Mouse (Mus musculus) embryonic facial prominence, embryonic 11.5 days (tissue): ENCODE results near the gene Baz1b. TPM values are rescaled to one million over a fixed set of nuclear protein-coding genes. Genes with fewer than 3 reads are reported as not detected.
A peak's percentile ranks its signal among the peaks of the same experiment; 100 is the strongest.

ENCODE experiments used
- ATAC-seq: fragments of 200-750 bp; cut with Nextera tagmentation; replicated peaks from 2 replicates; pipeline ENCODE4 v1.8.0; 2017; ENCODE audit warnings: low read depth; ENCODE audit not compliant: insufficient number of reproducible peaks, low FRiP score, low TSS enrichment
- DNase-seq: peaks from one replicate; pipeline ENCODE4 v3.0.0-alpha.2; 2015; ENCODE audit warnings: low spot score
- H3K27ac ChIP-seq: fragments of 300-500 bp; sonication (generic); replicated peaks from 2 replicates; pipeline ENCODE4 v1.5.1; 2014; ENCODE audit warnings: mild to moderate bottlenecking, low read depth, low read length, control low read depth
- H3K27me3 ChIP-seq: fragments of 300-500 bp; sonication (generic); 2 replicates; pipeline ENCODE4 v1.6.1; 2014; ENCODE audit warnings: mild to moderate bottlenecking, low read length, moderate library complexity, mixed read lengths; ENCODE audit not compliant: control insufficient read depth, insufficient read depth
- H3K36me3 ChIP-seq: fragments of 300-500 bp; sonication (generic); replicated peaks from 2 replicates; pipeline ENCODE4 v1.6.1; 2014; ENCODE audit warnings: low read depth, mild to moderate bottlenecking, low read length, moderate library complexity, mixed read lengths; ENCODE audit not compliant: control insufficient read depth, insufficient read depth
- H3K4me1 ChIP-seq: fragments of 300-500 bp; sonication (generic); 2 replicates; pipeline ENCODE4 v1.6.1; 2014; ENCODE audit warnings: low read length, mixed read lengths; ENCODE audit not compliant: control insufficient read depth, insufficient read depth
- H3K4me2 ChIP-seq: fragments of 300-500 bp; sonication (generic); 2 replicates; pipeline ENCODE4 v1.6.1; 2014; ENCODE audit warnings: low read depth, mild to moderate bottlenecking, control low read depth, low read length, moderate library complexity
- H3K4me3 ChIP-seq: fragments of 300-500 bp; sonication (generic); 2 replicates; pipeline ENCODE4 v1.5.1; 2014; ENCODE audit warnings: low read depth, low read length, control low read depth
- H3K9ac ChIP-seq: fragments of 300-500 bp; sonication (generic); replicated peaks from 2 replicates; pipeline ENCODE4 v1.6.1; 2014; ENCODE audit warnings: mild to moderate bottlenecking, control low read depth, low read length
- H3K9me3 ChIP-seq: fragments of 300-500 bp; sonication (generic); replicated peaks from 2 replicates; pipeline ENCODE4 v1.6.1; 2016; ENCODE audit warnings: mild to moderate bottlenecking, low read length, inconsistent platforms, mixed read lengths; ENCODE audit not compliant: control insufficient read depth
- WGBS: fragments of 180-500 bp; shearing (Covaris S2); extraction: QIAGEN DNeasy Blood & Tissue Kit; methylation state at CpG from one replicate; pipeline ENCODE4 v1.1.7; 2014; 5-methylcytosine and 5-hydroxymethylcytosine counted together
- polyA plus RNA-seq: library from polyadenylated mRNA; unstranded; fragments of >200 nt; fragmentation: Nextera tagmentation; extraction: Ambion mirVana; gene quantifications from 2 replicates; pipeline ENCODE4 v1.2.1, GENCODE M21; 2014

Baz1b gene
- polyA plus RNA-seq, 1 experiment from 2014 or later: 65.6 TPM

DNA sequence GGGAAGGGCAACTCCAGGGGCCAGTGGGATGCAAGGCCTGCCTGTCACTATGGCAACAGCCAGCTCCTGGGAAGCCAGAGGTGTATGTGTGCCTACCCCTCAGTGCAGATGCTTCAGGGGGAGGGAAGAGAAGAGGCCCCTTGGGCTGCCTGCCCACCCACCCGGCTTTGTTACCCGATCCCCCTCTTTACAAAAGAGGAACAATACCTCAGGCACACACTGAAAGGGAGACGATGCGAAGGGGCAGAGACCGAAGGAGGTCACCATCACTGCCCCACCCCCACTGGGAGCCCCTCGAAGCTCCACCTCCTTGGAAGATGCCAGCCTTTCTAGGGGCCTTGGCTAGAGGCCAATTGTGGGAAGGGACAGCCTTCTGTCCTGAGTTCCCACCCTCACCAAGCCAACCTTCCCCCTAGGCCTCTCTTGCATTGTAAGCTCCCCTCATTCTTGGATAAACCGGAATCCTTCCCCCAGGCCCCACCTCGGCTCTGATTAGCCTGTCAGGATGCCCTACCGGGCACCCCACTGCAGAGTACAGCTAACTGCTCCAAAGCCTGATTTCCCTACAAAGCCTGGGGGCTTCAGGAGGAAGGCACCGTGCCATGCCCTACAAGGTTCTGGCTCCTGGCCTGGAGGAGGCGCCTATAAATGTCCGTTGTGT is 66.8 kb downstream of the Baz1b start:
- Histone ChIP-seq H3K36me3 (no peaks in the 10 kb centered on the region), H3K9ac (peak overlapping the region; percentile 38; the same call in 1 of the 2 replicates), H3K4me2 (no peak overlapping the region), H3K4me1 (peaks cover 5% of the 10 kb centered on the region; the same call in 1 of the 2 replicates), H3K4me3 (no peak overlapping the region), H3K27ac (peak overlapping the region; percentile 56), H3K9me3 (no peaks in the 10 kb centered on the region), H3K27me3 (peaks cover 18% of the 10 kb centered on the region)
- WGBS: 4% methylated on average over 12 of the region's 12 CpGs
- DNase-seq (peak; percentile 81), ATAC-seq (peak; percentile 76)

DNA sequence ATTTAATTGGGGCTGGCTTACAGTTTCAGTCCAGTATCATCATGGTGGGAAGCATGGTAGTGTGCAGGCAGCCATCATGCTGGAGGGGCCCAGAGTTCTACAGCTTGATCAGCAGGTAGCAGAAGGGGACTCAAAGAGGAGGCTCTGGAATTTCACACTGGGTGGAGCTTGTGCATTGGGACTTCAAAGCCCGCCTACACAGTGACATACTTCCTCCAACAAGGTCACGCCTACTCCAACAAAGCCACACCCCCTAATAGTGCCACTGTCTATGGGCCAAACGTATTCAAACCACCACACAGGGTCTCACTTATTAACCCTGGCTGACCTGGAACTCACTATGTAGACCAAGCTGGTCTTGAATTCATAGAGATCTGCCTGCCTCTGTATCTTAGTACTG is 69.1 kb downstream of the Baz1b start:
- 87% methylated on average over 3 of the region's 3 CpGs for WGBS
- no peak overlapping the region for H3K4me2 ChIP-seq
- no peaks in the 10 kb centered on the region for H3K36me3 ChIP-seq
- no peaks in the 10 kb centered on the region for H3K9me3 ChIP-seq
- no peaks in the 10 kb centered on the region for H3K27me3 ChIP-seq
- H3K9ac ChIP-seq: no peak overlapping the region
- DNase-seq: no peak
- H3K4me1 ChIP-seq: peaks cover 2% of the 10 kb centered on the region; the same call in 1 of the 2 replicates
- no peak overlapping the region for H3K4me3 ChIP-seq
- ATAC-seq: no peak
- H3K27ac ChIP-seq: no peak overlapping the region

DNA sequence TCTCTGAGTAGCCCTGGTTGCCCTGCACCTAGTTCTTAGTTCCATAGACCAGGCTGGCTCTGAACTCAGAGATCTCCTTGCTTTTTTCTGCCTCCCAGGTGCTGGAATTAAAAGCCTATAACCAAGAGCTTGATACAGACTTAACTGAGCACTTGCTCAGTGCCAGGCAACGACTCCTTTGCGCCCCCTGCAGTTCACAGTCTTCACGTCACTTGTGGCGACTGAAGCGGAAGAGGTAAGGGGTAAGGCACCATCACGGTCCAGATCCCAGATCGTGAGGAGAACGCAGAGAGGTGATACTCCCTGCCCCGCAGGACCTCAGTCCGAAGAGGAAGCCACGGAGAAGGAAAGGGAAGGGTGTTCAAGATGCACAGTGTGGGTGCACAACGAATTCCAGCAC is 70.5 kb downstream of the Baz1b start:
- 82% methylated on average over 12 of the region's 12 CpGs for WGBS
- no peak overlapping the region for H3K4me3 ChIP-seq
- no peaks in the 10 kb centered on the region for H3K36me3 ChIP-seq
- no peaks in the 10 kb centered on the region; the same call in 1 of the 2 replicates for H3K4me1 ChIP-seq
- no peak for ATAC-seq
- DNase-seq: no peak
- H3K4me2 ChIP-seq: no peak overlapping the region
- H3K27me3 ChIP-seq: no peaks in the 10 kb centered on the region
- no peak overlapping the region for H3K27ac ChIP-seq
- no peaks in the 10 kb centered on the region for H3K9me3 ChIP-seq
- no peak overlapping the region for H3K9ac ChIP-seq

DNA sequence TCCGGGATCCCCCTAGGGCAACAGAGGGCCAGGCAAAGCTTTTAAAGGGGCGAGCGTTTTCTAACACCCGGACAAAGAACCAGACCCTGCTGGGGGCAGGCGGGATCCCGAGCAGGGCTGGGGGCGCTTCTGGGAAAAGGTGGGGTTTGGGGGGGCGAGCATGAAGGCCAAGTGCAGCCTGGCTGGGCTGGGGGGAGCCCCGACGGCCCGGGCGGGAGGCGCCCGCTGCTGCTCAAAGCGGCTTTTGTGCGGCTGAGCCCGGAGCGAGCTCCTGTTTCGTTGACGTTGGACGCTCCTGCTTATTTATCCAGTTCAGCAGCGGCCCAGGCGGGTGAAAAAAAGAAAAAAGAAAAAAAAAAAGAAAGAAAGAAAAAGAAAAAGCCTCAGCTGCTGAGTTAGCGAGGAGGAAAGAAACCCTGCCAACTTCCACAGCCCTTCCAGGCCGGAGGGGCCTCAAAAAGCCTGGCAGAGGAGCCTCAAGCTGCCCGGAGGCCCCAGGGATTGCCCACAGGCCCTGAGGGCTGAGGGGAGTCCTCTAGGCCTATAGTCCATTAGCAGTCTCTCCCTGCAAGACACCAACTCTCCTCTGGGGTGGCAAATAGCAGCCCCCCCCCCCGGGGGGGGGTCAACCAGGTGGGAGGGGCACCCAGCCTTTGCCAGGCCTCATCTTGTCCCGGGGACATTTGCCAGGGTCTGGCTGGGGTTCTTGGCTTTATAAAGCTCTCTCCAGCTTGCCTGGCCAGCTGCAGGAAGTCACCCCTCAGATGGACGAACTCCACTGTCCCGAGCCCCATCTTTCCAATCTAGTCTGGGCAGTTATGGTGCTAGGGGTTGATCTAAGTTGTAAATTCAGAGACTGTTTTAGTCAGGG is 71.5 kb downstream of the Baz1b start:
- Histone ChIP-seq H3K4me2 (peak overlapping the region; percentile 38), H3K27me3 (no peaks in the 10 kb centered on the region), H3K27ac (peak overlapping the region; percentile 90), H3K4me1 (no peaks in the 10 kb centered on the region; the same call in 1 of the 2 replicates), H3K4me3 (peak overlapping the region; percentile 8; the same call in 1 of the 2 replicates), H3K9ac (peak overlapping the region; percentile 76), H3K9me3 (no peaks in the 10 kb centered on the region), H3K36me3 (no peaks in the 10 kb centered on the region)
- ATAC-seq: no peak
- peak; percentile 70 for DNase-seq
- 21% methylated on average over 29 of the region's 30 CpGs for WGBS

DNA sequence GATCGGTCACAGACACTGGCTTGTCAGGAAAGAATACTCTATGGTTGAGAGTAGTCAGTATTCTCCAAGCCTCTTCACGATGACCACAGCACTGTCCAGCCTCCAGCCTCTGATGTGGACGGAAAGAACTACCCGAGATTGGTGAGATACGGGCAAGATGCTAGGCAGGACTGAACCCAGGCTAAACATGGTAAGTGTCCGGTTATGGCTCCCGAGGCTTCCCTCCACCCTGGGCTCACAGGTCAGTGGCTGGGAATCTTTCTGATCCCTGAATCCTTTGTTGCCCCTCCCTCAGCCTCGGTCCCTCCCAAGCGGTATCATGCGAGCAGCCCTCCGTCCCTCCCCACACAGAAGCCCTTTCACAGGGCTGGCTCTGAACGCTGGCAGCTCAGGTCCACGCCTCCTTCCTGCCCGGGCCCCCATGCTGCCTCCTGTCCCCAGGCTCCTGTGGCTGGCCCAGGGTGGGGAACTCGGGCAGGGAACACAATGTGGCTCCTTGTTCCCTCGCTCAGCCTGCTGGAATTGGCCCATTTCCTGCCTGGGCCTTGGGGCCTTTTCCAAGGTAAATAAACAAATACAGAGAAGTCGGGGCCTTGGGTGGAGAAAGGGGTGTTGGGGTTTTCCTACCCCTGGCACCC is 76.9 kb downstream of the Baz1b start:
- H3K27ac ChIP-seq: peak overlapping the region; percentile 61
- no peaks in the 10 kb centered on the region for H3K36me3 ChIP-seq
- no peaks in the 10 kb centered on the region for H3K9me3 ChIP-seq
- no peaks in the 10 kb centered on the region for H3K27me3 ChIP-seq
- 0 out of 2 replicates have a peak overlapping the region, but pooled peaks have one; percentile 1 for H3K9ac ChIP-seq
- H3K4me3 ChIP-seq: no peak overlapping the region
- H3K4me1 ChIP-seq: no peaks in the 10 kb centered on the region
- DNase-seq (peak; percentile 71), ATAC-seq (peak; percentile 90)
- 9% methylated on average over 17 of the region's 17 CpGs for WGBS
- H3K4me2 ChIP-seq: peak overlapping the region; percentile 13; the same call in 1 of the 2 replicates

DNA sequence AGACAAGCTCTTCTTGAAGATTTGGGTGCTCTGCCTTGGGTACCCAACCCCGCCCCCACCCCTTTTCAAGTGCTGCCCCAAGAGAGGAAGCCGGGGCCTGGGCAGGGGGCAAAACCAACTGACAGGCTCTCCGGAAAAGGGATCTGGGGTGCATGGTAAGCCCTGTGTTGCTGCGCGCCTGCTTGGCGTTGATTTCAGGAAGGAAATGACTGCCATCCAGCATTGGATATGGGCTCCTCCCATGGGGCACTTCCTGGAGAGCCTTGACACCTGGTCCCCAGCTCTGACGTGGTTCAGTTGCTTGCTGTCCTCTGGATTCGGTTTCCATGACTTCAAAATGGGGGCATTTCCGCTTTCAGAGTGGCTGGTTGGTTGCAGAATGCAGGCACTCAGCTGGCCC is 77.5 kb downstream of the Baz1b start:
- Histone ChIP-seq H3K27ac (peak overlapping the region; percentile 61; the same call in 1 of the 2 replicates), H3K9me3 (no peaks in the 10 kb centered on the region), H3K9ac (no peak overlapping the region), H3K36me3 (no peaks in the 10 kb centered on the region), H3K4me2 (no peak overlapping the region; the same call in 1 of the 2 replicates), H3K4me1 (no peaks in the 10 kb centered on the region), H3K4me3 (no peak overlapping the region), H3K27me3 (no peaks in the 10 kb centered on the region)
- peak; percentile 67 for DNase-seq
- WGBS: 16% methylated on average over 9 of the region's 9 CpGs
- ATAC-seq: peak; percentile 46; the same call in 1 of the 2 replicates

DNA sequence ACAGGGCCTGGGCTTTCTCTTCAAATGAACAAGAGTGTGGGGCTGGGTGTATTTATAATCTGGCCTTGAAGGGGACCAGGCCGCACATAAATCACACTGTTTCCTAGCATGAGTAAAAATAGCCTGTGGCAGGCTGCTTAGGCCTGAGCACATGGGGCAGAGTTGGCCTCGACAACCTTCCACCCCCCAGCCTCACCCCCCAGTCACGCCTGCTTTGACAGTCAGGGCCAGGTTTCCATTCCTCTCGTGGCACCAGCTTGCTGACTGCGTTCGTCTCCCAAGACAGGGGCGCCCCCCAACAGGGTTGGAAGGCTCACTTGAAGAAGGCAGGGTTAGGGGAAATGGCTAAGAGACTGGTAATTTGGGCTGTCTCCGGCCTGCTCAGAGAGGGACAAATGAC is 82.4 kb downstream of the Baz1b start:
- Histone ChIP-seq H3K27ac (no peak overlapping the region), H3K4me2 (no peak overlapping the region), H3K9me3 (no peaks in the 10 kb centered on the region), H3K27me3 (no peaks in the 10 kb centered on the region), H3K4me1 (no peaks in the 10 kb centered on the region), H3K9ac (no peak overlapping the region), H3K4me3 (no peak overlapping the region), H3K36me3 (no peaks in the 10 kb centered on the region)
- DNase-seq: no peak
- ATAC-seq: no peak
- 76% methylated on average over 8 of the region's 8 CpGs for WGBS
